Comparison of ENCODE assay signal across 9 mouse cellular contexts in genomic region chr13:23743963-23744362, GRCm38 (mm10). TPM values are rescaled to one million over a fixed set of nuclear protein-coding genes. Genes with fewer than 3 reads are reported as not detected.
DNase-seq lines count a peak whose midpoint lies in the region; ATAC-seq and TF ChIP-seq lines count a peak whose summit lies in the region.
"Had no signal": no experiment of that assay in that cellular context is flagged by ENCODE, and none has a peak within 500 bp of the region (broad histone marks: within the 10 kb centered on the region; RNA-seq: fewer than 3 reads in every experiment).

No protein-coding gene starts in this region.

- H3K27ac ChIP-seq in kidney, embryonic 14.5 days (ENCODE audit: low read depth, low read length): peak overlapping the region; percentile 98; the same call in 1 of the 2 replicates
- peak overlapping the region; percentile 93; the same call in 1 of the 2 replicates for H3K27ac ChIP-seq in ES-E14 (ENCODE audit: insufficient read depth, low read depth, low read length, poor library complexity, severe bottlenecking)
- H3K27ac ChIP-seq in forebrain, embryonic 13.5 days: peak overlapping the region; percentile 86
- peak overlapping the region; percentile 99 for H3K27ac ChIP-seq in liver, embryonic 15.5 days (replicated peaks)

- peak overlapping the region; percentile 67 for H3K4me2 ChIP-seq in kidney, embryonic 14.5 days (replicated peaks; ENCODE audit: low read depth, low read length)
- peak overlapping the region; percentile 67 for H3K4me2 ChIP-seq in forebrain, embryonic 13.5 days
- peak overlapping the region; percentile 66 for H3K4me2 ChIP-seq in liver, embryonic 15.5 days

- peak overlapping the region; percentile 41 for H3K4me3 ChIP-seq in kidney, embryonic 14.5 days (ENCODE audit: low read length)
- peak overlapping the region; percentile 3 to 48 for H3K4me3 ChIP-seq in ES-E14 (ENCODE audit: insufficient read depth in 1 of 2, low read depth in 1 of 2, low read length in 2 of 2, poor library complexity in 1 of 2, severe bottlenecking in 1 of 2)
- no peak overlapping the region; the same call in 1 of the 2 replicates for H3K4me3 ChIP-seq in forebrain, embryonic 13.5 days
- H3K4me3 ChIP-seq in liver, embryonic 15.5 days (replicated peaks): peak overlapping the region; percentile 62

- 48% methylated on average over 4 of the region's 4 CpGs for whole genome bisulfite sequencing in kidney, embryonic 14.5 days
- 39% methylated on average over 4 of the region's 4 CpGs for WGBS in forebrain, embryonic 13.5 days
- 52% methylated on average over 4 of the region's 4 CpGs for WGBS in liver, embryonic 15.5 days (ENCODE audit: insufficient replicate concordance)

- no peaks in the 10 kb centered on the region for H3K36me3 ChIP-seq in kidney, embryonic 14.5 days (ENCODE audit: control insufficient read depth, insufficient read depth, low read length)
- H3K36me3 ChIP-seq in ES-E14 (ENCODE audit: control insufficient read depth, insufficient read depth, low read length, poor library complexity, severe bottlenecking): no peaks in the 10 kb centered on the region
- H3K36me3 ChIP-seq in forebrain, embryonic 13.5 days (ENCODE audit: poor library complexity, severe bottlenecking): no peaks in the 10 kb centered on the region
- H3K36me3 ChIP-seq in liver, embryonic 15.5 days (replicated peaks): no peaks in the 10 kb centered on the region

- no peaks in the 10 kb centered on the region for H3K27me3 ChIP-seq in kidney, embryonic 14.5 days (ENCODE audit: control insufficient read depth, insufficient read depth, low read length)
- H3K27me3 ChIP-seq in forebrain, embryonic 13.5 days: no peaks in the 10 kb centered on the region
- H3K27me3 ChIP-seq in liver, embryonic 15.5 days: no peaks in the 10 kb centered on the region

- no peaks in the 10 kb centered on the region for H3K9me3 ChIP-seq in kidney, embryonic 14.5 days (ENCODE audit: control insufficient read depth, low read length)
- H3K9me3 ChIP-seq in ES-E14 (ENCODE audit: control insufficient read depth, insufficient read depth, low read depth, low read length): no peaks in the 10 kb centered on the region
- no peaks in the 10 kb centered on the region for H3K9me3 ChIP-seq in forebrain, embryonic 13.5 days (replicated peaks)
- H3K9me3 ChIP-seq in liver, embryonic 15.5 days (replicated peaks): no peaks in the 10 kb centered on the region

- peak overlapping the region; percentile 75 for H3K9ac ChIP-seq in kidney, embryonic 14.5 days (ENCODE audit: low read depth, low read length)
- peak overlapping the region; percentile 74; the same call in 1 of the 2 replicates for H3K9ac ChIP-seq in ES-E14 (ENCODE audit: insufficient read depth, low read depth, low read length, poor library complexity, severe bottlenecking)
- peak overlapping the region; percentile 60; the same call in 1 of the 2 replicates for H3K9ac ChIP-seq in forebrain, embryonic 13.5 days
- H3K9ac ChIP-seq in liver, embryonic 15.5 days: peak overlapping the region; percentile 62

- peaks cover 21% of the 10 kb centered on the region; the same call in 1 of the 2 replicates for H3K4me1 ChIP-seq in kidney, embryonic 14.5 days (ENCODE audit: control insufficient read depth, insufficient read depth, low read length)
- H3K4me1 ChIP-seq in ES-E14 (ENCODE audit: control insufficient read depth in 2 of 2, insufficient read depth in 2 of 2, low read length in 2 of 2, poor library complexity in 1 of 2): peaks cover 0 to 3% of the 10 kb centered on the region in 2 experiments; a peak in 3 of 4 replicates
- H3K4me1 ChIP-seq in forebrain, embryonic 13.5 days: peaks cover 40% of the 10 kb centered on the region
- H3K4me1 ChIP-seq in liver, embryonic 15.5 days (replicated peaks): peaks cover 44% of the 10 kb centered on the region

- in situ Hi-C loops in ES-E14 (cut with MboI; ENCODE audit: low sequenced_read_pairs in 2 of 2, unreplicated experiment in 2 of 2): loop anchor here in 1 of 2 experiments (5.0 to 10.0 kb wide), 3 partner anchors 52 to 1709 kb away; partner anchors contain the start of genes Hist1h1d, Hist1h2ah, Hist1h2bk and Hist1h4f

- DNase-seq in kidney, adult 9 months: no peak
- DNase-seq in ES-E14 (ENCODE audit: low read depth, low spot score): no peak
- DNase-seq in retina, embryonic 14.5 days (ENCODE audit: low spot score): no peak
- DNase-seq in gastrocnemius, postnatal 25 days: no peak
- DNase-seq: thymus, adult 18-20 months had no signal

- no peak for ATAC-seq in kidney, embryonic 14.5 days (ENCODE audit: low FRiP score, low TSS enrichment)
- ATAC-seq in forebrain, embryonic 13.5 days: no peak
- ATAC-seq in liver, embryonic 15.5 days (ENCODE audit: insufficient read depth): no peak
- ATAC-seq in activated CD4-positive, CD25-positive, alpha-beta regulatory T cell, adult 4 months: no peak

TF ChIP-seq in ES-E14, 5 proteins besides CTCF, POLR2A, EP300 and RAD21:
- TF ChIP-seq HCFC1 (IDR thresholded peaks at IDR 0.05; ENCODE audit: borderline replicate concordance, insufficient read depth, low read length) (no peak), MAFK (IDR thresholded peaks at IDR 0.05; ENCODE audit: insufficient read depth, low read depth, low read length) (no peak), ZC3H11A (IDR thresholded peaks at IDR 0.05; ENCODE audit: borderline replicate concordance, low read depth, low read length) (no peak)

RNA-seq across cellular contexts. Expression of gene Hist1h3c, which starts 1.4 kb away (rescaled TPM):
- polyA plus RNA-seq in kidney, embryonic 14.5 days (2014; fragmentation: Nextera tagmentation; extraction: Ambion mirVana): 12.7 and 18.3 TPM in 2 replicates
- 970 and 1,161 TPM in 2 replicates for total RNA-seq in ES-E14 (2012; rRNA removed)
- polyA plus RNA-seq in forebrain, embryonic 13.5 days (2015; fragmentation: Nextera tagmentation; extraction: Ambion mirVana): 8.8 and 10.8 TPM in 2 replicates
- polyA plus RNA-seq in liver, embryonic 15.5 days (2015; fragmentation: Nextera tagmentation; extraction: Ambion mirVana): 6.4 and 7.3 TPM in 2 replicates
- 1 to 10 TPM; 5.0 to 7.1 TPM for total RNA-seq in gastrocnemius, postnatal 25 days (2021)
- 1 to 10 TPM in 1 of 2 experiments, not detected in 1; 2.4 TPM for polyA plus RNA-seq in activated CD4-positive, CD25-positive, alpha-beta regulatory T cell, adult 4 months (2017; shearing (Covaris generic))

RNA-seq across cellular contexts. Expression of gene Hist1h2bb, which starts 2.6 kb away (rescaled TPM):
- 2.7 and 6.8 TPM in 2 replicates for polyA plus RNA-seq in kidney, embryonic 14.5 days (2014; fragmentation: Nextera tagmentation; extraction: Ambion mirVana)
- 1,224 and 1,736 TPM in 2 replicates for total RNA-seq in ES-E14 (2012; rRNA removed)
- 3.0 and 5.5 TPM in 2 replicates for polyA plus RNA-seq in forebrain, embryonic 13.5 days (2015; fragmentation: Nextera tagmentation; extraction: Ambion mirVana)
- polyA plus RNA-seq in liver, embryonic 15.5 days (2015; fragmentation: Nextera tagmentation; extraction: Ambion mirVana): 5.6 and 5.7 TPM in 2 replicates
- 10 to 100 TPM in 1 of 2 experiments, 1 to 10 TPM in 1; 5.9 to 10.7 TPM for total RNA-seq in gastrocnemius, postnatal 25 days (2021)
- polyA plus RNA-seq in activated CD4-positive, CD25-positive, alpha-beta regulatory T cell, adult 4 months (2017; shearing (Covaris generic)): under 1 TPM in 1 of 2 experiments, not detected in 1; 0.73 TPM

RNA-seq across cellular contexts. Expression of gene Hist1h1c, which starts 5.4 kb away (rescaled TPM):
- polyA plus RNA-seq in kidney, embryonic 14.5 days (2014; fragmentation: Nextera tagmentation; extraction: Ambion mirVana): 21.6 and 28.4 TPM in 2 replicates
- 379 and 496 TPM in 2 replicates for total RNA-seq in ES-E14 (2012; rRNA removed)
- polyA plus RNA-seq in forebrain, embryonic 13.5 days (2015; fragmentation: Nextera tagmentation; extraction: Ambion mirVana): 17.8 and 20.5 TPM in 2 replicates
- polyA plus RNA-seq in liver, embryonic 15.5 days (2015; fragmentation: Nextera tagmentation; extraction: Ambion mirVana): 81.0 and 85.5 TPM in 2 replicates
- 100 to 1,000 TPM; 156 to 159 TPM for total RNA-seq in gastrocnemius, postnatal 25 days (2021)
- 10 to 100 TPM in 1 of 2 experiments, 1 to 10 TPM in 1; 5.3 to 15.2 TPM for polyA plus RNA-seq in activated CD4-positive, CD25-positive, alpha-beta regulatory T cell, adult 4 months (2017; shearing (Covaris generic))

RNA-seq across cellular contexts. Expression of gene Hist1h2ab, which starts 7.0 kb away (rescaled TPM):
- 70.3 and 91.4 TPM in 2 replicates for polyA plus RNA-seq in kidney, embryonic 14.5 days (2014; fragmentation: Nextera tagmentation; extraction: Ambion mirVana)
- total RNA-seq in ES-E14 (2012; rRNA removed): 2,399 and 2,956 TPM in 2 replicates
- 58.6 and 70.5 TPM in 2 replicates for polyA plus RNA-seq in forebrain, embryonic 13.5 days (2015; fragmentation: Nextera tagmentation; extraction: Ambion mirVana)
- polyA plus RNA-seq in liver, embryonic 15.5 days (2015; fragmentation: Nextera tagmentation; extraction: Ambion mirVana): 60.0 and 64.5 TPM in 2 replicates
- total RNA-seq in gastrocnemius, postnatal 25 days (2021): 10 to 100 TPM in 1 of 2 experiments, 1 to 10 TPM in 1; 9.5 to 11.0 TPM
- 1 to 10 TPM; 9.5 to 10.0 TPM for polyA plus RNA-seq in activated CD4-positive, CD25-positive, alpha-beta regulatory T cell, adult 4 months (2017; shearing (Covaris generic))

RNA-seq across cellular contexts. Expression of gene Hist1h3b, which starts 8.1 kb away (rescaled TPM):
- polyA plus RNA-seq in kidney, embryonic 14.5 days (2014; fragmentation: Nextera tagmentation; extraction: Ambion mirVana): 12.5 and 22.2 TPM in 2 replicates
- total RNA-seq in ES-E14 (2012; rRNA removed): 667 and 954 TPM in 2 replicates
- 17.0 and 19.6 TPM in 2 replicates for polyA plus RNA-seq in forebrain, embryonic 13.5 days (2015; fragmentation: Nextera tagmentation; extraction: Ambion mirVana)
- 13.6 and 15.4 TPM in 2 replicates for polyA plus RNA-seq in liver, embryonic 15.5 days (2015; fragmentation: Nextera tagmentation; extraction: Ambion mirVana)
- total RNA-seq in gastrocnemius, postnatal 25 days (2021): 10 to 100 TPM in 1 of 2 experiments, 1 to 10 TPM in 1; 9.6 to 17.3 TPM
- not detected for polyA plus RNA-seq in activated CD4-positive, CD25-positive, alpha-beta regulatory T cell, adult 4 months (2017; shearing (Covaris generic))
